Mouse (Mus musculus) MEL (cell line): Measurements from ENCODE around the gene Map7d1.

Experiments used
- CTCF ChIP-seq, 3 experiments: IDR thresholded peaks in 2 of 3; conservative IDR thresholded peaks in 1 of 3; 2 replicates each; pipeline ENCODE4 v1.5.1; 2011 to 2012; ENCODE audit warnings: low read length in 3 of 3, low read depth in 2 of 3, mild to moderate bottlenecking in 2 of 3, improper control_type of control experiment in 1 of 3, inconsistent platforms in 1 of 3, mixed read lengths in 1 of 3, moderate library complexity in 1 of 3; ENCODE audit not compliant: control insufficient read depth in 1 of 3, insufficient read depth in 1 of 3, poor library complexity in 1 of 3, severe bottlenecking in 1 of 3
- EP300 ChIP-seq, 2 experiments: IDR thresholded peaks; 2 replicates each; pipeline ENCODE4 v1.6.1; 2011; ENCODE audit warnings: improper control_type of control experiment in 2 of 2, low read length in 2 of 2, low read depth in 1 of 2, mild to moderate bottlenecking in 1 of 2
- GABPA ChIP-seq: IDR thresholded peaks from 2 replicates; pipeline ENCODE4 v1.6.1; 2012; ENCODE audit warnings: low read depth, mild to moderate bottlenecking, inconsistent platforms, low read length, improper control_type of control experiment, moderate library complexity
- NRF1 ChIP-seq: IDR thresholded peaks from 2 replicates; pipeline ENCODE4 v1.6.1; 2014; ENCODE audit warnings: low read depth, mild to moderate bottlenecking, inconsistent platforms, low read length, improper control_type of control experiment, moderate library complexity; ENCODE audit not compliant: poor library complexity, insufficient read depth, severe bottlenecking
- RCOR1 ChIP-seq: IDR thresholded peaks from 2 replicates; pipeline ENCODE4 v1.6.1; 2012; ENCODE audit warnings: low read depth, mild to moderate bottlenecking, inconsistent platforms, low read length, improper control_type of control experiment
- SMC3 ChIP-seq: IDR thresholded peaks from 2 replicates; pipeline ENCODE4 v1.6.1; 2011; ENCODE audit warnings: low read depth, low read length, improper control_type of control experiment
- TAL1 ChIP-seq: IDR thresholded peaks from 2 replicates; pipeline ENCODE4 v1.6.1; 2012; ENCODE audit warnings: mild to moderate bottlenecking, inconsistent platforms, low read length, moderate library complexity, mixed read lengths
- USF1 ChIP-seq: IDR thresholded peaks from 2 replicates; pipeline ENCODE4 v1.6.1; 2014; ENCODE audit warnings: low read depth, mild to moderate bottlenecking, inconsistent platforms, low read length, improper control_type of control experiment, moderate library complexity
- USF2 ChIP-seq, 2 experiments: IDR thresholded peaks; 2 replicates each; pipeline ENCODE4 v1.6.1; 2011 to 2012; ENCODE audit warnings: improper control_type of control experiment in 2 of 2, low read length in 2 of 2, borderline replicate concordance in 1 of 2, inconsistent platforms in 1 of 2, low read depth in 1 of 2, mild to moderate bottlenecking in 1 of 2; ENCODE audit not compliant: insufficient read depth in 1 of 2
- ZMIZ1 ChIP-seq: IDR thresholded peaks from 2 replicates; pipeline ENCODE4 v1.6.1; 2012; ENCODE audit warnings: low read depth, mild to moderate bottlenecking, inconsistent platforms, low read length, improper control_type of control experiment, moderate library complexity

DNA sequence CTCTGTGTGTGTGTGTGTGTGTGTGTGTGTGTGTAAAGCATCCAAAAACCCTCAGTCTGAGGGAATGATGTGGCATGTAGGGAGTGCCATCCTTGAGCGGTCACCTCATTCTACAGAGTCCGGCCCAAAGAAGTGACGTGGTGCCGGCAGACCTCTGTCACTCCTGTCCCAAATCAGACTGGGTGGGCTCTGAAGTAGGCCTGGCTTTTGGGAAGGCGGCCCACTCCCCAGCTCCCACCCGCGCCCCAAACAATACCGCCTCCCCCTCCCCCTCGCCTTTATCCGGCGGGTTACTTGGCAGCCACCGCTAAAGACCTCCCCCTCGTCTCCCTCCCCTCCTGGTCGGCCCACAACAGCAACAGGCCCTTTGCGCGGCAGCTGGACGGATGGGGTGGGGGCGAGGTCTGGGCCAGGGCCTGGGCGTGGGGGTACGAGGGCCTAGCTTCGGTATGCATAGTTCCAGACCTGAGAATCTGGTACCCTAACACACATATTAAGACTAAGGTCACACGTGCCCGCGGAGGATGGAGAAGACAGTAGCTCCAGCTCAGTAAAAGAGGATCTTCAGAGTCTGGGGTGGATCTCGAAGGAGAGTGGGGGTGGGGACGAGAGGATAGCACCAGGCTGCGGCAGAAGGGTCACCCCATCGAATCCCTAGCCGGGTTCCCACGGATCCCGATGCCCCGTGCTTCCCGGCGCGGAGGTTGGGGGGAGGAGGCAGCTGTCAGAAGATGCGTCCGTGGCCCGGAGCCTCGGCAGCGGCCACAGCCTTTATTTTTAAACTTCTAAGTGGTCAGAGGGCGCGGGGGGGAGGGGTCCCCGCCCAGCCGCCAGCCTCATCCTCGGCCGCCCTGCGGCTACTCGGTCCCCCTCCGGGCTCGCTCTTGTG is 786 bp downstream of the Map7d1 start:
- TF ChIP-seq RCOR1 (no peak), CTCF (IDR thresholded peaks at IDR 0.05 in 2 of 3, conservative IDR thresholded peaks at IDR 0.05 in 1 of 3; ENCODE audit: control insufficient read depth in 1 of 3, insufficient read depth in 1 of 3, low read depth in 2 of 3, low read length in 3 of 3, poor library complexity in 1 of 3, severe bottlenecking in 1 of 3) (no peak), ZMIZ1 (no peak), GABPA (no peak), NRF1 (no peak), SMC3 (no peak), USF1 (no peak), EP300 (IDR thresholded peaks at IDR 0.05; ENCODE audit: low read depth in 1 of 2, low read length in 2 of 2) (no peak), USF2 (IDR thresholded peaks at IDR 0.05; ENCODE audit: borderline replicate concordance in 1 of 2, insufficient read depth in 1 of 2, low read depth in 1 of 2, low read length in 2 of 2) (no peak), TAL1 (no peak)
